Mouse (Mus musculus) limb, embryonic 14.5 days (tissue): Measurements from ENCODE around the gene Map3k12. TPM values are rescaled to one million over a fixed set of nuclear protein-coding genes. Genes with fewer than 3 reads are reported as not detected.

Experiments
- ATAC-seq: fragments of 200-750 bp; cut with Nextera tagmentation; 2 replicates; pipeline ENCODE4 v1.8.0; 2017; ENCODE audit warnings: low read depth, moderate number of reproducible peaks, moderate TSS enrichment; ENCODE audit not compliant: low FRiP score
- DNase-seq: peaks from one replicate; pipeline ENCODE4 v3.0.0-alpha.2; 2015; ENCODE audit warnings: low spot score
- H3K27ac ChIP-seq: fragments of 300-500 bp; sonication (generic); replicated peaks from 2 replicates; pipeline ENCODE4 v1.5.1; 2014; ENCODE audit warnings: low read depth, mild to moderate bottlenecking, low read length, moderate library complexity, mixed read lengths
- H3K27me3 ChIP-seq: fragments of 300-500 bp; sonication (generic); 2 replicates; pipeline ENCODE4 v1.6.1; 2014; ENCODE audit warnings: low read length, mixed read lengths; ENCODE audit not compliant: control insufficient read depth, insufficient read depth
- H3K36me3 ChIP-seq: fragments of 300-500 bp; sonication (generic); 2 replicates; pipeline ENCODE4 v1.6.1; 2014; ENCODE audit warnings: mild to moderate bottlenecking, low read length, moderate library complexity, mixed read lengths; ENCODE audit not compliant: control insufficient read depth, insufficient read depth
- H3K4me1 ChIP-seq: fragments of 300-500 bp; sonication (generic); 2 replicates; pipeline ENCODE4 v1.6.1; 2014; ENCODE audit warnings: antibody characterized with exemption, low read length, mixed read lengths; ENCODE audit not compliant: control insufficient read depth, insufficient read depth
- H3K4me2 ChIP-seq: fragments of 300-500 bp; sonication (generic); replicated peaks from 2 replicates; pipeline ENCODE4 v1.6.1; 2014; ENCODE audit warnings: low read depth, mild to moderate bottlenecking, low read length, moderate library complexity; ENCODE audit not compliant: severe bottlenecking
- H3K4me3 ChIP-seq: fragments of 300-500 bp; sonication (generic); replicated peaks from 2 replicates; pipeline ENCODE4 v1.5.1; 2014; ENCODE audit warnings: low read length
- H3K9ac ChIP-seq: fragments of 300-500 bp; sonication (generic); 2 replicates; pipeline ENCODE4 v1.6.1; 2014; ENCODE audit warnings: mild to moderate bottlenecking, low read depth, low read length, moderate library complexity; ENCODE audit not compliant: severe bottlenecking
- H3K9me3 ChIP-seq: fragments of 300-500 bp; sonication (generic); 2 replicates; pipeline ENCODE4 v1.6.1; 2016; ENCODE audit warnings: low read length; ENCODE audit not compliant: control insufficient read depth
- POLR2A ChIP-seq: fragments of 200-500 bp; IDR thresholded peaks from 2 replicates; pipeline ENCODE4 v1.8.0; 2012; ENCODE audit warnings: inconsistent platforms, mild to moderate bottlenecking, moderate library complexity, borderline replicate concordance; ENCODE audit not compliant: insufficient read depth, insufficient read length; ENCODE audit errors: extremely low read depth
- WGBS: fragments of 180-500 bp; shearing (Covaris S2); extraction: QIAGEN DNeasy Blood & Tissue Kit; methylation state at CpG from one replicate; pipeline ENCODE4 v1.1.7; 2014; 5-methylcytosine and 5-hydroxymethylcytosine counted together
- polyA plus RNA-seq, 2 experiments: library from polyadenylated mRNA; depleted of rRNA in 1 of 2; stranded (reverse) in 1 of 2; unstranded in 1 of 2; fragments of >200 nt; fragmentation: Nextera tagmentation in 1 of 2; extraction: Ambion mirVana in 1 of 2; gene quantifications; 2 replicates each; pipeline versions ENCODE4 v1.2.1 to v1.2.3; 2012 to 2014

The Map3k12 gene
- polyA plus RNA-seq, 2 experiments: 15.8 to 36.3 TPM

- no peak for TF ChIP-seq POLR2A
- ATAC-seq: no peak
- H3K9me3 ChIP-seq: no peaks in the 10 kb centered on the region
- H3K27ac ChIP-seq: no peak overlapping the region
- no peak overlapping the region for H3K4me3 ChIP-seq
- H3K27me3 ChIP-seq: no peaks in the 10 kb centered on the region
- no peak for DNase-seq
- no peak overlapping the region for H3K9ac ChIP-seq
- H3K4me1 ChIP-seq: no peaks in the 10 kb centered on the region
- H3K4me2 ChIP-seq: no peak overlapping the region
- 94% methylated on average over 1 of the region's 1 CpGs for WGBS
- H3K36me3 ChIP-seq: peaks cover 72% of the 10 kb centered on the region
These were observed 38.7 kb upstream of the Map3k12 start for GRCm38 (mm10) chr15:102555581-102555980.

- no peaks in the 10 kb centered on the region for H3K4me1 ChIP-seq
- H3K4me2 ChIP-seq: no peak overlapping the region
- no peak overlapping the region for H3K9ac ChIP-seq
- H3K9me3 ChIP-seq: no peaks in the 10 kb centered on the region
- TF ChIP-seq POLR2A: no peak
- H3K27me3 ChIP-seq: no peaks in the 10 kb centered on the region
- DNase-seq: no peak
- 96% methylated on average over 5 of the region's 5 CpGs for WGBS
- H3K36me3 ChIP-seq: peaks cover 75% of the 10 kb centered on the region
- no peak for ATAC-seq
- H3K4me3 ChIP-seq: no peak overlapping the region
- H3K27ac ChIP-seq: no peak overlapping the region
These were observed 35.7 kb upstream of the Map3k12 start for GRCm38 (mm10) chr15:102552599-102552998.

GRCm38 (mm10) chr15:102547478-102547877 is 30.6 kb upstream of the Map3k12 start:
- no peak overlapping the region for H3K27ac ChIP-seq
- H3K36me3 ChIP-seq: peaks cover 68% of the 10 kb centered on the region
- no peak overlapping the region for H3K9ac ChIP-seq
- H3K4me1 ChIP-seq: no peaks in the 10 kb centered on the region
- no peaks in the 10 kb centered on the region for H3K9me3 ChIP-seq
- no peak for TF ChIP-seq POLR2A
- H3K4me2 ChIP-seq: no peak overlapping the region
- no peak overlapping the region for H3K4me3 ChIP-seq
- no peaks in the 10 kb centered on the region for H3K27me3 ChIP-seq
- ATAC-seq (no peak), DNase-seq (no peak)
- 83% methylated on average over 3 of the region's 3 CpGs for WGBS

GRCm38 (mm10) chr15:102546677-102547427 is 30.0 kb upstream of the Map3k12 start:
- DNase-seq (peak; percentile 72), ATAC-seq (no peak)
- Histone ChIP-seq H3K4me1 (no peaks in the 10 kb centered on the region), H3K9ac (no peak overlapping the region), H3K4me3 (no peak overlapping the region), H3K27ac (no peak overlapping the region), H3K36me3 (peaks cover 68% of the 10 kb centered on the region), H3K9me3 (no peaks in the 10 kb centered on the region), H3K27me3 (no peaks in the 10 kb centered on the region), H3K4me2 (no peak overlapping the region)
- no peak for TF ChIP-seq POLR2A
- WGBS: 74% methylated on average over 3 of the region's 3 CpGs

- DNase-seq: no peak
- H3K4me2 ChIP-seq: no peak overlapping the region
- ATAC-seq: no peak
- no peak overlapping the region for H3K4me3 ChIP-seq
- no peaks in the 10 kb centered on the region for H3K27me3 ChIP-seq
- no peak overlapping the region for H3K27ac ChIP-seq
- 83% methylated on average over 3 of the region's 3 CpGs for WGBS
- peaks cover 68% of the 10 kb centered on the region for H3K36me3 ChIP-seq
- H3K9ac ChIP-seq: no peak overlapping the region
- no peak for TF ChIP-seq POLR2A
- no peaks in the 10 kb centered on the region for H3K4me1 ChIP-seq
- H3K9me3 ChIP-seq: no peaks in the 10 kb centered on the region
These were observed 29.4 kb upstream of the Map3k12 start for GRCm38 (mm10) chr15:102546246-102546645.
